Comparison of ENCODE assay signal across 9 mouse cellular contexts in the genomic region with DNA sequence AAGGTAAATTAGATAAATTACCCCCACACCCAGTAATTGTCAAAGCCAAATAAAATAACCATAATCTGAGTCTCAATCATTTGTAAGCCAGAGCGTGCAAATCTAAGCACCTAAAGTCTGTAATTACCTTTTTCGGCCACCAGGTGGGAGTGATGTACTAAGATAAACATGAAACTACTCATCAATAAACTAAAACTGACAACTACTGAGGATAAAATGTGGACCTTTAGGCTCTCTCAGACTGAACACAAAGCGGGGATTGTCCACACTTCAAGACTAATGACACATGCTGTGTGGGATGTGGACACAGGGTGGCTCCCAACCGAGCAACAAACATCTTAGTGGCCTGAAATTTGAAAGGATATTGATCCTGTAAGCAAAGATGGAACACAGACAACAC. TPM values are rescaled to one million over a fixed set of nuclear protein-coding genes. Genes with fewer than 3 reads are reported as not detected.
DNase-seq lines count a peak whose midpoint lies in the region; ATAC-seq lines count a peak whose summit lies in the region.
"Had no signal": no experiment of that assay in that cellular context is flagged by ENCODE, and none has a peak within 500 bp of the region (broad histone marks: within the 10 kb centered on the region; RNA-seq: fewer than 3 reads in every experiment).

No protein-coding gene starts in this region.

- 0 out of 2 replicates have a peak, but pooled peaks cover 5% of the 10 kb centered on the region for H3K4me1 ChIP-seq in heart, embryonic 12.5 days (replicated peaks)
- H3K4me1 ChIP-seq: neural tube, embryonic 13.5 days had no signal

- no peak overlapping the region for H3K4me3 ChIP-seq in heart, embryonic 12.5 days
- H3K4me3 ChIP-seq: neural tube, embryonic 13.5 days had no signal

- no peak overlapping the region for H3K27ac ChIP-seq in heart, embryonic 12.5 days (ENCODE audit: poor library complexity, severe bottlenecking)
- H3K27ac ChIP-seq: neural tube, embryonic 13.5 days had no signal

- peak; percentile 12 for DNase-seq in heart, adult 8-10 months (ENCODE audit: low spot score)
- peak; percentile 62 for DNase-seq in A20 (ENCODE audit: low read depth, low spot score)
- DNase-seq in NIH3T3 (ENCODE audit: low read depth) = peak; percentile 84
- peak; percentile 40 for DNase-seq in fibroblast of lung, adult 2 months (ENCODE audit: low read depth)
- peak; percentile 58 to 66 for DNase-seq in left cerebral cortex, postnatal 25 days (ENCODE audit: low spot score in 2 of 2)
- DNase-seq in retina, postnatal 7 days (ENCODE audit: low read depth, low spot score) = peak; percentile 43
- no peak for DNase-seq in urinary bladder, adult 18-20 months (ENCODE audit: low spot score in 2 of 2)

- intact Hi-C loops in left cerebral cortex, postnatal 25 days (cut with DNase I) = no loop called here

- H3K9ac ChIP-seq in heart, embryonic 12.5 days = no peak overlapping the region
- H3K9ac ChIP-seq: neural tube, embryonic 13.5 days had no signal

- no peak overlapping the region for H3K4me2 ChIP-seq in heart, embryonic 12.5 days
- H3K4me2 ChIP-seq: neural tube, embryonic 13.5 days had no signal

- peaks cover 72% of the 10 kb centered on the region for H3K36me3 ChIP-seq in heart, embryonic 12.5 days

- no peak for ATAC-seq in heart, embryonic 12.5 days (ENCODE audit: insufficient number of reproducible peaks, low FRiP score)

- no peaks in the 10 kb centered on the region for H3K27me3 ChIP-seq in heart, embryonic 12.5 days (replicated peaks)
- H3K27me3 ChIP-seq: neural tube, embryonic 13.5 days had no signal

- WGBS in heart, embryonic 12.5 days = 54% methylated on average over 4 of the region's 4 CpGs

- H3K9me3 ChIP-seq in heart, embryonic 12.5 days (replicated peaks) = no peaks in the 10 kb centered on the region
- H3K9me3 ChIP-seq: neural tube, embryonic 13.5 days had no signal

RNA-seq across cellular contexts. Expression of gene Kctd3, which starts 14.4 kb away (rescaled TPM):
- 10 to 100 TPM; 10.9 to 15.4 (median 13.6) TPM for total RNA-seq in heart, adult 8-10 months (2022)
- 28.0 and 28.7 TPM in 2 replicates for polyA plus RNA-seq in heart, embryonic 12.5 days (2016; fragmentation: Nextera tagmentation; extraction: Ambion mirVana)
- total RNA-seq in left cerebral cortex, postnatal 25 days (2021) = 100 to 1,000 TPM in 1 of 2 experiments, 10 to 100 TPM in 1; 92.8 to 100 TPM

Comparison
In these comparisons a context has a peak if more than half of its experiments do, and no peak if none do; other contexts are left out.
1. DNase-seq: peak in heart, adult 8-10 months (single experiment), A20 (single experiment), NIH3T3 (single experiment), fibroblast of lung, adult 2 months (single experiment), left cerebral cortex, postnatal 25 days (2 of 2) and retina, postnatal 7 days (single experiment); none in urinary bladder, adult 18-20 months (0 of 2).
2. RNA of gene Kctd3, which starts 14.4 kb away (total RNA-seq): 92.8 to 100 TPM in left cerebral cortex, postnatal 25 days; 10.9 to 15.4 TPM in heart, adult 8-10 months; every median in the first group is over 4 times any median in the second.